Mouse (Mus musculus) induced T-regulatory cell, adult 2 months (primary cell): ENCODE data around the gene Map3k3.
"Not testable (repeated sequence)": the region's sequence is repeated elsewhere in the genome, so short reads cannot be mapped to it uniquely, and the experiment has no call there.

Experiments used
- DNase-seq: peaks from one replicate; pipeline ENCODE4 v3.0.0-alpha.2; 2012; ENCODE audit warnings: low read depth

Map3k3 gene

DNA sequence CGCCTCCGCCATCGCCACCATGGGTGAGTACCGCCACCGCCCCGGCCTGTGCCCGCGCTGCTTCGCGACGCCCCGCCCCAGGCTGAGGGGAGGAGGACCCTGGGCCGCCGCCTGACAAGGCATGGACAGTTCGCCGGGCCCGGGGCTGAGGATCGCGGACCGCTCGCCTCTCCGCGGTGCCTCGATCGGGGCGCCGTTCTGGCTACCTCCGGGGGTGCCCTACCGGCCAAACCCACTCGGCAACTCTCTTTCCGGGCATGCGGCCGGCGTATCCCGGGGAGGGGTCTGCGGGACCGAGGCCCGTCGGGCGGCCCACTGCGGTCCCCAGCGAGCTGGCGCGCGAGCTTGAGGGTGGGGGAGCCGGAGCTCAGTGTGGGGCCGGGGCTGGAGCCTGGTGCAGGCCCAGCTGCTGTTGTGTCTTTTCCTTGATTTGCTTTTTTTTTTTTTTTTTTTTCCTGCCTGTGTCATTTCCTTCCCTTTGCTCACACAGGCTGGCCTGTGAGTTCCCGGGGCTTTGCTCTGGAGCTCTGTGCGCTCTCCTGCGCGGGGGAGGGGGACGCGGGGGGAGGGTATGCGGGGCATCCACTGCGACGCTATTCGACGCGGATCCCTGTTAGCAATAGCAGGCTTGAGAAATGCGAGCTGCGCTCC is 623 bp downstream of the Map3k3 start:
- DNase-seq, result peak; percentile 82

DNA sequence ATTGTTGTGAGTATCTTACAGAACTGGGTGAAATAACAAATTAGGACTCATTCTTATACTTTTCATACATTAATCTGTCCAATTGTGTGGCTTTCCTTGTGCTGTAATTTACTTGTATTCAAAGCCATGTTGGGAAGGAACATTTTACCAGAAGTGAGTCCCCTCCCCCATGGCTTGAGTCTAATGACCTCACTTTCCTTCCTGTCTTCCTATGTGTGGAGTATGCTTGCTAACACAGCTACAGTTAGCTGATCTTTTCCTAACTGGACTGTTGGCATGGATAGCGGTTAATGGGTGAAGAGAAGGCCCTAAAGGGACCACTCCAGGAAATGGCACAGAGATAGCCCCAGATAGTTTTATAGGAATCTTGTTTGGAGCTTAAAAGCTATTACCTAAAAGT is 13.8 kb downstream of the Map3k3 start:
- DNase-seq, result peak; percentile 40

DNA sequence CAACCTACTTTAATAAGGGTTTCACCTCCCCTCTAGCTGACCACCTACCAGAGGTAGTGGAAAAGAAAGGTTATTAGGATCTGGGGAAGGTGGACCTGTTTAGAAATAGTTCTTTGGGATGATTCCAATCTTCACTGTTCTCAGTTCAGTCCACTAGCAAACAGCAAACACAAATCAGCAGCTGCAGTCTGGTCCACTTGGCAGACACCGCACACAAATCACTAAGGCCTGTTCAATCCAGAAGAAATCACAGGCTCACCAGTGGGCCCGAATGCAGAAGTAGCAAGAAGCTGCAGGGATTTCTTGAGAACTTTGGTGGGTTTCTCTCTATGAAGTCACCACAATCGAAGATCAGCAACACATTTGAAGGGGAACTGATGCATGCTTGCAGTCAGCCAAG is 18.5 kb downstream of the Map3k3 start:
- DNase-seq, result no peak

DNA sequence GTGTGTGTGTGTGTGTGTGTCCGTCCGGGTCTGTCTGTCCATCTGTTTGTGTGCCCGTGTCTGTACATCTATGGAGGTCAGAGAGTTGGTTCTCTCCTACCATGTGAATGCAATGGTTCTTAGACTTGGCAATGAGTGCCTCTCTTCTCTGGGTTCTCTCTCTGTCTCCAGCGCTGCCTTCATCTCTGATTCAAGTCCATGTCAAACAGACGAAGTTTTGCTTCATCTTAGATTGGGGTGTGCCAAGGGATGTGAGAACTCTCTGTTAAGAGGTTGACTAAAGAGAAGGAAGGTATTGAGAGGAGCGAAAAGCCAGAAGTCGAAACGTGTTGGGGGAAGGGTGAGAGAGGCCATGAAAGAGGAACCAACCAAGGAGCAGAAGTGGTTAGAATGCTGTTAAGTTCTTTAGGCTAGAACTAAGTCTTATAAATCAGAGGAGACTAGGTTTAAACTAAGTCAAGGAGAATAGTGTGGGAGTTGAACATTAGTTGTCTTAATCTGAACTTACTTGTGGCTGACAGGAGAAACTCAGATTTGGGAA is 21.7 kb downstream of the Map3k3 start:
- no peak for DNase-seq

DNA sequence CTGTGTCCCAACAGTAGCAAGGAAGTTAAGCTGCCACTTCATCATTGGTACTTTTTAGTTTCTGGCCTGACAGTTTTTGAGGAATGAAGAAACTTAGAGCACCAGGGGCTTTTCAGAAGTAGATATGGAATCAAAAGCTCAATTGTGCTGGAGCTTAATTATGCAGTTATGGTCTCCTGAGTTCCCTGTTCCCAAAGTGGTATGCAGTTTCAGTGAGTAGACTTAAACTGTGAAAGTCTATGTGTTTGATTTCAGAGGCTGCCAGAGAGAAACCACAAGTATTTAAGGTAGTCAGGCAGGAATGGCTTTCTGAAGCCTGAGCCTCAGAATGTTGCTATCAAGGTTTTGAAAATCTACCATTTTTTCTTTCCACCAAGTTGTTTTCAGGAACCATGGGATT is 27.3 kb downstream of the Map3k3 start:
- DNase-seq, result no peak

DNA sequence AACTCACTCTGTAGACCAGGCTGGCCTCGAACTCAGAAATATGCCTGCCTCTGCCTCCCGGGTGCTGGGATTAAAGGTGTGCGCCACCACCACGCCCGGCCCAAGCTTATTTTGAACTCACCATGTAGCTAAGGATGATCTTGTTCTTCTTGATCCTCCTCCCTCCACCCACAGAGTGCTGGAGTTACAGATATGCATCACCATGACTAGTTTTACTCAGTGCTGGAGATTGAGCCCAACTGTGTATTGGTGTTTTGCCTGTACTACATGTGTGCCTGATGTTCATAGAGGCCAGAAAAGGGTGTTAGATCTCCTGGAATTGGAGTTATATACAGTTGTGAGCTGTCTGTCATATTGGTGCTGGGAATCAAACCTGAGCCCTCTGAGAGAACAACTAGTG is 37.8 kb downstream of the Map3k3 start:
- peak; percentile 34 for DNase-seq

DNA sequence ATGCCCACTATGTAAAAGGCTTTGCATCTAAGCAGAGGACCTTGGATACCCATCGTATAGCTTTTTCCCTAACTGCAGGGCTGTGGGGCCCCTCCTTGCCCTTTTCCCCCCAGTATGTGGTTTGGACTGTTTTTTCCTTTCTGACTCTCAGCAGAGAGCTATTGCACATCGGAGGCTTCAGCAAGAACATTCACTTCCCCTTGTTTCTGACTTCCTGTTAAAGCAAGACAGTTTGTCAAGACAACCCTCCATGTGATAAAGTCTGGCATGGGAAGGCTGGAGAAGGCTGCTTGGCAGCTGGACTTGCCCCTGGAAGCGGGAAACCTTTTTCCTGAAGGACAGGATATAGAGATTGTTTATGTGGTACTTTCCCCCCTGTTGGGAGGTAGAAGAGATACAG is 38.3 kb downstream of the Map3k3 start:
- peak; percentile 53 for DNase-seq

DNA sequence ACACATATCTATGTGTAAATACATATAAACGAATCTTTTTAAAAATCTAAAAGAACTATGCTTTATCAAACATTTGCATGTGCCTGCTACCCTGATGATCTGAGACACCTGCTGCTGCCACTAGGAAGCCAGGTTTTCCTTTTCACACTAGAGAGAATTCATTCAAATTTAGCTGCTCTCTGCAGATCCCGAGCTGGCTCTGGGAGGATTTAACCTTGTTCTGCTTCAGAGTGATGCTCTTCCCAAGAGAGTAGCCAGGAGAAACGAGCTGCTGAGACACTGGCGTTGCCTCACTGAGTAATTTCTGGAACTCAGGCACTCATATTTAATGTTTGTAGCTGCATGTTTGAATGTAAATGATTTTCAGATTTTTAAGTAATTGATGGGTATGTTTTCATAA is 40.4 kb downstream of the Map3k3 start:
- no peak for DNase-seq

DNA sequence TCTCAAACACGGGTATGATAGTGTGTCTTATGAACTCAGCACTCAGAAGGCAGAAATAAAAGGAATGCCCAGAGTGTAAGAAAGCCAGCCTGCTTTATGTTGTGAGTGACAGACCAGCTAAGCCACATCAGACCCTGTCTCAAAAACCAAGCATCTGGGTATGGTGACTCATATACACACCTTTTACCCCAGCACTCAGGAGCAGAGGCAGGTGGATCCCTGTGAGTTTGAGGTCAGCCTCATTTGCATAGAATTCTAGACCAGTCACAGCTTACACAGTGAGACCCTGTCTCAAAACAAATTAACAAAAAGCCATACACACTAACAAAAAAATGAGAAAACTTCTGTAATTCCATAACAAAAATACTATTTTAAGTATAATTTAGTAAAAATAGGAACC is 41.4 kb downstream of the Map3k3 start:
- DNase-seq, result peak; percentile 29

DNA sequence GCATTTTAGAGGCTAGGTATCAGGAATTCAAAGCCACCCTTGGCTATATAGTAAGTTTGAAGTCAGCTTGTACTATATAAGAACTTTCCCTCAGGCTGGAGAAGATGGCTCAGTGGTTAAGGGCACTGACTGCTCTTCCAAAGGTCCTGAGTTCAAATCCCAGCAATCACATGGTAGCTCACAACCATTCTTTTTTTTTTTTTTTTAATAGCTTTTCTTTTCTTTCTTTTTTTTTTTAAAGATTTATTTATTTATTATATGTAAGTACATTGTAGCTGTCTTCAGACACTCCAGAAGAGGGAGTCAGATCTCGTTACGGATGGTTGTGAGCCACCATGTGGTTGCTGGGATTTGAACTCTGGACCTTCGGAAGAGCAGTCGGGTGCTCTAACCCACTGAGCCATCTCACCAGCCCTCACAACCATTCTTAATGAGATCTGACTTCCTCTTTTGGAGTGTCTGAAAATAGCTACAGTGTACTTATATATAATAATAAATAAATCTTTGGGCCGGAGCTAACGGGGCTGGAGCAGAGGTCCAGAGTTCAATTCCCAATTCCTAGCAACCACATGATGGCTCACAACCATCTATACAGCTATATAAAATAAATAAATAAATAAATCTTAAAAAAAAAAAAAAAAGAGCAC is 42.4 kb downstream of the Map3k3 start:
- DNase-seq, result not testable (repeated sequence)

DNA sequence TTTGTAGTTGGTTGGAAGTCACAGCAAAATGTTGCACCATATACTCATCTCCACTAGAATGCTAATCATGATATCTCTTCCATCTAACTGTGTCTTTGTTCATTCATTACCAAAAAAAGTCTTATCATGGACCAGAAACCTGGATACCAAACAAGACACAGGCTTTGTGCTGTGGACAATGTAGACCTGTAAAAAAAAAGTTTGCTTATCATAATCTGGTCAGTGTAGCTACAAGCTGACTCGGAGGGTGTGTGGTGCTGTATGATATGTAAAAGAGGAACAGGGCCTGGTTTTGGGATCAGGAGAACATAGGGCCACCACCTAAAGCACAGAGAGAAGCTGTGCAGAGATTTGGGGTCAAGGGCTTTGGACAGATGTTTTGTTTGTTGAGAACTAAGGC is 45.1 kb downstream of the Map3k3 start:
- no peak for DNase-seq

DNA sequence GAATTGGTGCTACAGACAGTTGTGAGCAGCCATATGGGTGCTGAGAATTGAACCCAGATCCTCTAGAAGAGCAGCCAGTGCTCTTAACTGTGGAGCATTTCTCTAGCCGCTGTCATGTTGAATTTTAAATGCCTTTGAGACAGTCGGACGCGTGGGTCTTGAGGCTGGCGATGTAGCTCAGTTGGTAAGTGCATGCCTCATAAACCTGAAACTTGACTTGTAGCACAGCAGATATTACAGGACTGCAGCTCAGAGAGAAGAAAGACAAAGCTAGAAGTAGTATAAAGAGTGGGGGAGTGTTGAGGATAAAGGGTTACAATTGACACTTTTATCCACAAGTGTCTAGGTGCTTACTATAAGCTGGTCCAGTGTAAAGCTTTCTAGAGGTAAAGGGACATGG is 48.1 kb downstream of the Map3k3 start:
- no peak for DNase-seq

DNA sequence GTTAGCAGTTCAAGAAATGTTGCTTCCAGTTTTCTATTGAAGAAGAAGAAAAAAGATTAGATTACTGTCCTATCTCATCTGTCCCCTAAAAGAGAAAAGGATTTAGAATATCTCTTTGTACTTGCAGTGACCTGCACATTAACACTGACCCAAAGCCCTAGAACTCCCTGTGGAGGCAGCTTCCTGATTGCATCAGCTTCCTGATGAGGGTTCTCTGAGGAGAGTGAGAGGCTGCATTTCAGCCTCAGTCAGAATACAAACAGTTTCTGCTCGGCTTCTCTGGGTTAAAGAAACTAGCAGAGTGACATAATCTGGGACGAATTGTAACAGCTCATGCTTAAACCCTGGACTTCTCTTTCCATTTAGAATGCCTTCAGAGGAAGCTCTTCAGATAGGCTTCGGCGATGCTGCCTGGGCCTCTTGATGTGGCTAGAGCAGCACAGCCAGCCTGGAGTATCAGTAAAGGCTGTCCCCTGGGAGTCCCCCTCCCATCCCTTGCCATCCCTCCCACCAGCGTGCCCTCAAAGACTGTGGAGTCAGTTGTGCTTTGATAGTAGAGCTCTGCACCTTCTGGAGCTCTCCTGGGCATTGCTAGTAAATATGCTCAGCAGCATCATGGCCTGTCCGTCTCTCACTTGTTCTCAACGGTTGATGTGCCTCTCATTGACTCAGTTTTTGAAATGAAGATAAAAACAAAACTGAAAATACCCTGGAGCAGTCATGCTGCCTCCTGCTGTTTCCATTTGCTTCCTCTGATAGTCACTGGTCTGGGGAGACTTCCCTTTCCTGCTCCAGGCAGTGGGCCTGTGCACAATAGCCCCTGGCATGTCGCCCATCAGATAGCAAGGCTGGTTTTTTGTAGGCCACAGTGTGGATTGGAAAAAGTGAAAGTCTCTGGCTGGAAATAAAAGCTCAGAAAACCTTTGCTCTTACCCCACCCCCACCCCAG is 50.4 kb downstream of the Map3k3 start:
- DNase-seq, result peak; percentile 54

DNA sequence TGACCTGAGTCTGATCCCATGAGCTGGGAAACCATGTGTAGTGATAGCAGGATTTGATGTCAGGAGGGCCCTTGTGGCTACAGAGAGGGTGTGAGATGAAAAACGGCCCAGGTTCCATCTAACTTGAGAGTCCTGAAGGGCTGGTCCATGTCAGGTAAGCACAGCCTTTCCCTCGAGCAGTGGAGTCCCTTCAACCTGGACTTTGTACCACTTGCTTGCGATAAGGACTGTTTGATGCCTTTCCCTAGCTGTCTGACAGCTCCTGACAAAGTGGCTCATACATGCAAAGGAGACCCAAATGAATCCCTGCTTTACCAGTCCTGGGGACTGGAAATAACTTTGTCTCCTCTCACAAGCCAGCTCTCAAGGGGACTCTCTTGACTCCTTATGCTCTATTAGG is 66.8 kb downstream of the Map3k3 start:
- no peak for DNase-seq

DNA sequence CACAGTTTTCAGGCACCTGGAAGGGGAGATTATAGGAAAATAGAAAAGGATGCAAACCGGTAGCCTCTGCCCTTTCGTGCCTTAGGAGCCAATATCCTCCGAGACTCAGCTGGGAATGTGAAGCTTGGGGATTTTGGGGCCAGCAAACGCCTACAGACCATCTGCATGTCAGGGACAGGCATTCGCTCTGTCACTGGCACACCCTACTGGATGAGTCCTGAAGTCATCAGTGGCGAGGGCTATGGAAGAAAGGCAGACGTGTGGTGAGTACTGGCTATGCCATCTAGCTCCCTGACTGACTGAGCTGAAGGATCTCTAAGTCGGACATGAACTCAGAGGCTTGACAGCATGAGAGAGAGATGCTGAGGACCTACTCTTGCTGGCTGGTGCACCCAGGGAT is 67.7 kb downstream of the Map3k3 start:
- DNase-seq, result no peak

DNA sequence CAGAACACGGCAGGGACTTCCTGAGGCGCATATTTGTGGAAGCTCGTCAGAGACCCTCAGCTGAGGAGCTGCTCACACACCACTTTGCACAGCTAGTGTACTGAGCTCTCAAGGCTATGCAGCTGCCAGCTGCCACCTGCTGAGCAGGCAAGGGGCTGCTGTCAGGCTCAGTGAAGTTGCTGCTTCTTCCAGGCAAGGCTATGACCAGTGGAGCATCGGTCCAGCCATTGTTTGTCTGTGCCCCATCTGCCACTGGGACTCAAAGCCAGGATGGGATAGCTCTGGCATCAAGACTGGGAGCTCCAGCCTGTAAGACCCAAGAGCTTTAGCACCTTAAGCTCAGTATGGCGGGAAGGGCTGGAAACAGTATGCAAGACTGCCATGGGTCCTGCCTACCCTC is 69.7 kb downstream of the Map3k3 start:
- DNase-seq, result no peak

DNA sequence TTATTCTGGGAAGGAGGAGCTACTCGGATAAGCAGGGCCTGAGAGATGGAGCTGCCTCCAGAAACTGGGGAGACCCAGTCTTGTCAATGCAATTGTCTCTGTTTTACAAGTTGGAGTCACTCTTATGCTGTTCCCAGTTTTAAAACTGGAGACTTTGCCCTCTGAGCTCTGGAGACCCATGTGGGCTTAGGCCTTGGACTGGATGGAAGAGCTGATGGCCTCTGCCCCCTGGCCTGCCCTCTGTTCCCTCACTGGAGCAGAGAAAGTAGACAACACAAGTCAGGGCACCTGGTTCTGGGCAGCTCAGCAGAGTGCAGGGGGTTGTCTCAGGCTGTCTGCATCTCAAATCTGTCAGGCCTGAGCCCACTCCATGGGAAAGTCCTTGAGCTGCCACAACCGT is 70.4 kb downstream of the Map3k3 start:
- no peak for DNase-seq

DNA sequence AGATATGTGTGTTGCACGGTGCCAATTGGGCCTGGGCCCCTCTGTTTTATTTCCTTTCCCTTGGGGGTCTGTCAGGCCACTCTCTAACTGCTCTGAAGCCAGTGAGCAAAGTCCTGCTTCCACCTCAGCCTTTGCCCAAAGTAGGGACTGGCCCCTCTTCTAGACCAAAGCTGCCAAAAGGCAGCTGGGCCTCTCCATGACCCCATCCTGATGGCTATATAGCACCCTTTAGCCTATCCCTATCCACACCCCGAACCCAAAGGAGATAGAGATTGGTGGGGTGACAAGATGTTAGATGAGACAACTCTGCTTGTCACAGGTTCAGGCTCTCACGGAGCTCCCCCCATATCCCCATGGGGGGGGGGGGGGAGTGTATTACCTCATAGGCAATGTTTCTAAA is 71.3 kb downstream of the Map3k3 start:
- DNase-seq, result no peak

DNA sequence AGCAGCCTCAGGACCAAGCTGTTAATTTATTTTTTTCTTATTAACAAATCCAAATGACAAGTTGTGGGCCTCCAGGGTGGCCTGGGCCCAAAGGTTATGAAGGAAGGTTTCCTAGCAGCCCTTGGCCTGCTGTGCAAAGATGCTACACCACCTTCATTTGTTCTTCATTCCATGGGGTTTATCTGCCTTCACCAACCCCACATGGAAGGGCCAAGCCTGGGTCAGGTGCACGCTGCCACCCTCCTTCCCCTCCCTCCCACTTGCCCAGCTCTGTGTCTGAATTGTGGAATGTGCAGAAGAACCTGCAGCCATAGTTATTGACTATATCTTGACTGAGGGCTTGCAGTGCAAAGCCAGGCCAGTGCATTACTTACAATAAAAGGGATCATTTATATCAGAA is 71.8 kb downstream of the Map3k3 start:
- DNase-seq, result no peak

DNA sequence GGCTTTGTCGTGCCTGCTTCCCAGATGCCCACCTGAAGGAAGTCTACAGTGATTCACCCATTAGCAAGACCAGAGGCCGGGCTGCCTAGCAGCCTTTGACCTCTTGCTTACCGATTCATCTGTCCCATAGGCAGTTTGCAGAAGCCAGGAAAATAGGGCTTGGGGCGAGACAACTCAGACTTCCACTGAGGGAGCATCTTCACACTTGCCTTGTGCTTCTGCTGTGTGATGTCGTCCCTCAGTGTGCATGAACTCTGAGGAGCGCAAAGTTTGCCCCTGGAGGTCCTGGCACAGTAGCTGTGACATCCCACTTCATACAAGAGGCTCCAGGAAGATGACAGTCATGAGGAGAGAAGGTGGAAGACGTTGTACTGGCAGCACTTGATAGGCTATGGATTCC is 72.7 kb downstream of the Map3k3 start:
- no peak for DNase-seq

DNA sequence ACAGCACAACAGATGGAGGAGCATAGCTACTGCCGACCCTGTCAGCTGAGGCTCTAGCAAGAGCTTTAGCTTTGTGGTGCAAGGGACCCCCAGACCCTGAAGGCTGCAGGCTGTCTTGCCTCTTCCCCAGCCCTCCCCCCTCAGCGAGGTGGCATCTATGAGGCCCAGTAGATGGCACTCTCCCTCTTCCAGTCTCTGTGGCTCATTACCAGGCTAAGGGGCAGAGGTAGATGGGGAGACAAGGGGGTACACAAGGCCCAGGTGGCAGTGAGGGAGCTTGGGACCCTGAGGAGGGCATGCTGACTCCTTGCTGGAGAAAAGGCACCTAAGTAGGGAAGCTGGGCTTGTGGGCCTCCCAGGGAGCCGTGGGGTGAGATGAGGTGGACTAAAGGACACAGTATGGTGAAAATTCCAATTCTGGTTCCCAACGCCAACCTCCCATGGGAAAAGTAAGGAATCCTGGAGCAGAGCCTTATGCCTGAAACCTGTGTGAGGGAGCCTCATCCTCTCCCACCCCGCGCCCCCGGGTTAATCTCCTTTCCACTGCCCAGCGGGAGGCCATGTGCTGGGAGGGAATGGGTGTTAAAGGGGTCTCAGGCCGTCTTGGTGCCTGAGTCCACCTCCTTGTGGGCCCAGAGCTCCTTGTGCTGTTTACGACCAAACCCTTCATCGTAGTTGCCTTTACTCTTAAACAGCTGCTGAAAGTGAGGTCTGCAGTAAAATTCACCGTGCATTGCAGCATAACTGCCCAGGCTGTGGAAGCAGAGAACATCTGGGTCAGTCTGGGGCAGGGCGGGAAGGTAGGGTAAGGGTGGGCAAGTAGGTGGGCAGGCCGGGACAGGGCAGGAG is 73.9 kb downstream of the Map3k3 start:
- peak; percentile 85 for DNase-seq

DNA sequence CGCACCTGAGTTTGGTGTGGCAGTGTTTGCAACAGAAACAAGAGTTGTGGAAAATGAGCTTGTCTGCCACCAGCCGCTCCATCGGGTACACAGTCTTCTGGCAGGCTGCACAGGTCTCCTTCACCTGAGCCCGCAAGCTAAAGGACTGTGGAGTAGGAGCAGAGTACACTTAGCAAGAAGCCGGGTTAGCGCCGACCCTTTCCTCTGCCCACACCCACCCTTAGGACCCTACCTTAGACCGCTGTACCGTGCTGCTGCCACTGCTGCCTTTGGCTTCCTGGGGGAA is 74.5 kb downstream of the Map3k3 start:
- no peak for DNase-seq
